Mouse (Mus musculus): ENCODE results near the gene Clip2.
A peak's percentile ranks its signal among the peaks of the same experiment; 100 is the strongest.

Clip2 gene

DNA sequence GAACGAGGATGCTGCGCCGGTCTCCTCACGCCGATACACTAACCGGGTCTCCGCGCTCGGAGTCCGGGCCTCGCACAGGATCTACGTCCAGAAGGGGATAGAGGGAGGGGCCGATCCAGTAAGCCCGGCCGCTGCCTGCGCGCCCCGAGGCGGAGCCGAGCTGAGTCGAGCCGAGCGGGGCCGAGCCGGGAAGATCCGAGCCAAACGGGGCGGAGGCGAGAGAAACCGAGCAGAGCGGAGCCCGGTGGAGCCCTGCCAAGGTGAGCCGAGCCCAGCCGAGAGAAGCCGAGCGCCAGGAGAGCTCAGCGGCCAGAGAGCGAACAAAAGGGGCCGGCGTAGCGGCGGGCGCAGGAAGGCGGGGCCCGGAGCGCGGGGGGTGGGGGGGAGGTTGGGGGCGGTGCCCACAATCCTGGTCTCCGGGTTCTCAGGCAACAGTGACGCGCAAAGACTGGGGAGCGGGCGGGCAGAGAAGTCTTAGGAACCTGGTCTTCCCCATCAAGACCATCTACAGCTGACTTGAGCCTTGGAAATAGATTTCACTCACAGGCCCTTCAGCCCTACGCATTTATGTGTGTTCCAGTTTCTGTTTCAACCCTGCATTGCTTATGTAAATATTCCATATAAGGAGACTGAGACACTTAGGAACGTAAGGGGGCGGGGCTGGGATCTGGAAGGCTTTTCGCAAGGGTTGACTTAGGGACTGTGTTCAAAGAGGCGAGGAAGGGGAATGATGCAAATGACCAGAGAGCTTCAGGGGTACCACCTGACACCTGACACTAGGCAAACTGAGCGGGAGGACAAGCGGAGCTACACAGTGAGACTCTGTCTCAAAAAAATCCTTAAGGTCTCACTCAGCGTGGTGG lies at the start of gene Clip2:
Gene Clip2 (minus strand): TSS at position 325 of the 863 bp plus-strand sequence.
- DNase-seq (ENCODE audit: low read depth, low spot score), result peak; percentile 97

DNA sequence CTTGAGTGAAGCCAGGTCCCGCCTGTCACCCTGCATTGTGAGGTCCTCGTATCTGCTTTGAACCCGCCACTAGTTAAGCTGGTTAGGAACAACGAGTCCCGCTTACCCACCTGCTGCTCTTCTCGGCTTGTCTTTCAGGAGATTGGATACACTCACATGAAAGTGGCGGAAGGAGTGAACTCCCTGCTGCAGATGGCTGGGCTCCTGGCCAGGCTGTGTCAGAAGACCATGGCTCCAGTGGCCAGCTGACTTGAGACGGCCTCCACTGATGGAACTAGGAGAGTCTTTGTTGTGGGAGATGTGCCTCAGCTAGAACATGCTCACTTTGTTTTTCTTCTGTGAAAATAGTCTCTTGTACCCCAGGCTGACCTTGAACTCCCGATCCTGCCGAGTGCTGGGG lies 45.5 kb upstream of the Clip2 start:
- DNase-seq (ENCODE audit: low read depth, low spot score), result no peak

DNA sequence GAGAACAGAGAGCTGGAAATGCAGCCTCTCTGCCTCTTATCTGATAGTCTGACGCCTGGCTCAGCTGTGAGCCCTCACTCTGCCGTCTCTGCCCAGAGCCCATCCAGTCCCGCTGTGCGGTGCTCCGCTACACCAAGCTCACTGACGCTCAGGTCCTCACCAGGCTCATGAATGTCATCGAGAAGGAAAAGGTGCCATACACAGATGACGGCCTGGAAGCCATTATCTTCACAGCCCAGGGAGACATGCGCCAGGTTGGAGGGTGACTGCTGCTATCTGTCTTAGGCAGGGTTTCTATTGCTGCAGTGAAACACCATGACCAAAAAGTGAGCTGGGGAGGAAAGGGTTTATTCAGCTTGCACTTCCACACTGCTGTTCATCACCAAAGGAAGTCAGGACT lies 40.9 kb upstream of the Clip2 start:
- no peak for DNase-seq (ENCODE audit: low read depth, low spot score)

DNA sequence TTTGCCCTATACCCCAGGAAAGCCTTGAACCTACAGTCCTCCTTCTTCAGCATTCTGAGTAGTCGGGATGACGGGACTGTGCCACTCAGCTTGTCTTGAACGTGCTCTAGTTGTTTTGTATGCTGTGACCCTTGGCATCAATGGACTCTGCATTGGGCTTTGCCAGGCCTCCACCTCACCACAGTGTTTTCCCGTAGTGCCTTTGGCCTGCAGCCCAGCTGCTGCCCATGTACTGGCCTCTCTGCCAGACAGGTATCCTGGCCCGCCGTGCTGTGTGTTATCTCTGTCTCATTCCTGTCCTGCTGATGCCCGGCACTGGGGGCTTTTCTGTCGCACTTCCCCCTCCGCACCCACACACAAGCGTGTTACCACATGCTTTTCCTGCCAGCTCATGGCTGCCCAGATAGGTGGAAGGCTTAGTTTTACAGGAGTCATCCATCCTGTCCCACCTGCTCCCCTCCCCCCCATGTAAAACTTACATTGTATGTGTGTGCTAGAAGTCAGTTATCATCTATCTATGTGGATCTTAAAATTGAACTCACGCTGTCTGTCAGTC lies 39.9 kb upstream of the Clip2 start:
- no peak for DNase-seq (ENCODE audit: low read depth, low spot score)

DNA sequence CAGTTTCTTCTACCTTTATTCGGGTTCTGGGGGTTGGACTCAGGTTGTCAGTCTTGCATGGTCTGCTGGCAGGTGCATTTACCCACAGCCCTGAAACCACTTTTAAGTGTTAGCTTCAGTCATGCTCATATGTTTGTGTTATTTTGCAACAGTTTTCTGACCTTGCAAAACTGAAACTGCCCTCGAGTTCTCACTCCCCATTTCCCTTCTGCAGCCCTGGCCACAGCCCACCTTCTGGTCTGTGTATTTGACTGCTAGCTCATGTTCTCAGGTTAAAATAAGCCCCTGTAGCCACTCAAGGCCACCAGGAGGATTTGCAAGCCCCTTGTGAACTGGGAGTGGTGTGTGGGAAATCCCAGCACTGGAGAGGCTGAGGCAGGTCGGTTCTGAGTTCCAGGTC lies 37.7 kb upstream of the Clip2 start:
- DNase-seq (ENCODE audit: low read depth, low spot score), result no peak

DNA sequence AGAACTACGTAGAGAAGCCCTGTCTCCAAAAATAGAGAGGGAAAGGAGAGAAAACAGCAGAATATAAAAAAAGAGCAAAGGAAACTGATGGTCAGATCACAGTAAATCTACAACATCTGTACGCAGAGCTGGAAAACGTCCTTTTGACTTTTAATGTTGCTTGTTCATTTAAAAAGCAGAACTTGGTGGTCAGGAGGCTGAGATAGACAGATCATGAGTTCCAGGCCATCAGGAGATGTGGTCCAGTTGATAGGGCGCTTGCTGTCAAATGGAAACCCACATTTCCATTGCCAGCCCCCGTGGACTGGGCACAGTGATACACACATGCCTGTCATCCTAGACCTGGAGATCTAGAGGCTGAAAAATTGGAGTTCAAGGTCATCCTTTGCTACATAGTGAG lies 32.6 kb upstream of the Clip2 start:
- no peak for DNase-seq (ENCODE audit: low read depth, low spot score)

DNA sequence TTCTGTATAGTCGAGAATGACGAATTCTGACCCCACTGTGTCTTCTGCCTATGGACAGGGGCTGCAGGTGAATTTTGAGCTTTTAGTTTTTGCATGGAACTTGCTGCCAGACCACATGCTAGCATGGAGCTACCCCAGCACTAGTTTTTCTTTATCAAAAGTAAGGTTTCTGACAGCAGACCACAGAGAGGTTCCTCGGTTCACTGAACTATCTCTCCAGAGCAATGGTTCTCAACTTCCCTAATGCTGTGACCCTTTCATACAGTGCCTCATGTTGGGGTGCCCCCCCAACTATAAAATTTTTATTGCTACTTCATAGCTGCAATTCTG lies 31.6 kb upstream of the Clip2 start:
- DNase-seq (ENCODE audit: low read depth, low spot score), result no peak

DNA sequence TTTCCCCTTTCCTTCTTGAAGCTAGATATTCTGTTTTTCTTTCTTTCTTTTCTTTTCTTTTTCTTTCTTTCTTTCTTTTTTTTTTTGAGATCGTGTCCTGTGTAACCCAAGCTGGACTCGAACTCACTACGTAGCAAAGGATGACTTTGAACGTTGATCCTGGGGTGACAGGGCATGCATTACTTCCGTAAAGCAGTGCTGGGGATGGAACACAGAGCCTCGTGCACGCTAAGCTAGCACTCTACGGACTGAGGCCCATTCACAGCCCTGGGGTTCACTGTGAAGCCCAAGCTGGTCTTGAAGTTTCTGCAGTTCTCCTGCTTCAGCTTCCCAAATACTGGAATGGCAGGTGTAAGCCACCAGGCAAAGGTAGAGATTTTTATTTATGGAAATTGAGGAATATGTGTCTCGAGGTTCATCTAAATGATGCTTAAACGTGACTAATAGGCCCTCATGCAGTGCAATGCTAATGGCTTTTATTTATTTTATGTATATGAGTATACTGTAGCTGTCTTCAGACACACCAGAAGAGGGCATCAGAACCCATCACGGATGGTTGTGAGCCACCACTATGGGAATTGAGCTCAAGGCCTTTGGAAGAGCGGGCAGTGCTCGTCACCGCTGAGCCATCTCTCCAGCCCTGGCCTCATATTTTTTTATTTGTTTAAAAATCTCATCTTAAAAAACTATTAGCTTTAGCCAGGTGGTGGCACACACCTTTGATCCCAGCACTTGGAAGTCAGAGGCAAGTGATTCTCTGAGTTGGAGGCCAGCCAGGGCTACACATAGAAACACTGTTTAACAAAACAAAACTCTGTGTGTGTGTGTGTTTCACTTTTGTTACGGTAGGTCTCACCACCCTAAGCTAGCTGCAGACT lies 31.0 kb upstream of the Clip2 start:
- peak; percentile 56 for DNase-seq (ENCODE audit: low read depth, low spot score)

DNA sequence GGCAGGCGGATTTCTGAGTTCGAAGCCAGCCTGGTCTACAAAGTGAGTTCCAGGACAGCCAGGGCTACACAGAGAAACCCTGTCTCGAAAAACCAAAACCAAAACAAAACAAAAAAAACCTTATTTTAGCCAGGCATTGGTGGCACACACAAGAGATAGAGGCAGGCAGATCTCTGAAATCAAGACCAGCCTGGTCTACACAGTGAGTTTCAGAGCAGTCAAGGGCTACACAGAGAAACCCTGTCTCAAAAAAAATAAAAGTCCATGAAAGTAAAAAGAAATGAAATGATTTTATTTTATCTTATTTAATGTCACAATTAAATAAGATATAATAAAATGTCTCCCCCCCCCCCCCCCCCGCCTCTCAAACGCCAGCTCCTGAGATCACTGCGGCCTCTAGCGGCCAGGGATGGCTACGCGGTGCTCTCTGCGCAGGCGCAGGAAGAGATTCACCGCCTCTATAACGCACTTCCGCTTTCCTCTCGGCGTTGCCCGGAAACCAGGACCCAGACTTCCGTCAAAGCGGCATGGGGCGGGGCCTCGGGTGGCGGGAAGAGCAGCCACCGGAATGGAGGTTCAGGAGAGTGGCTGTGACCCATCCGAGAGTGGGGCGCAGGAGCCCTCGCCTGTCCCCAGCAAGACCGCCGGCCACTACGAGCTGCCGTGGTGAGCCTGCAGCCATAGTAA lies 30.1 kb upstream of the Clip2 start:
- DNase-seq (ENCODE audit: low read depth, low spot score), result peak; percentile 98

DNA sequence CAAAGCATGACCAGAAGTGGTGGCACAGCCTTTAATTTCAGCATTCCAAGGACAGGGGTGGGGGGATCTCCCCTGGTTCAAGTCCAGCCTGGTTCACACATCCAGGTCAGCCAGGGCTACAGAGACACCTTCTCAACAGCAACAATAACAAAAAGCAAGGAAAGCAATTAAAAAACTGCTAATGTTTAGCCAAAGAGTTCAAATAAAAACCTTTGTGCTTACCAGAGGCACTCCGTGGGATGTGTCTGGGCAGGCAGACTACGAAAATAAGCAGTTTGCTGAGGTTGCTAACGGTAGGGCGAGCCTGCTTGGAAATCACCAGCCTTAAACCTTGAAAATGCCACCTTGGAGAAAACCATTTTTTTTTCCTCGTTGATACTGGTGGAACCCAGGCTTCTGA lies 28.9 kb upstream of the Clip2 start, which contains the start of gene Rfc2:
Gene Rfc2 (plus strand): TSS at position 221 of the 400 bp plus-strand sequence.
- no peak for DNase-seq (ENCODE audit: low read depth, low spot score)

DNA sequence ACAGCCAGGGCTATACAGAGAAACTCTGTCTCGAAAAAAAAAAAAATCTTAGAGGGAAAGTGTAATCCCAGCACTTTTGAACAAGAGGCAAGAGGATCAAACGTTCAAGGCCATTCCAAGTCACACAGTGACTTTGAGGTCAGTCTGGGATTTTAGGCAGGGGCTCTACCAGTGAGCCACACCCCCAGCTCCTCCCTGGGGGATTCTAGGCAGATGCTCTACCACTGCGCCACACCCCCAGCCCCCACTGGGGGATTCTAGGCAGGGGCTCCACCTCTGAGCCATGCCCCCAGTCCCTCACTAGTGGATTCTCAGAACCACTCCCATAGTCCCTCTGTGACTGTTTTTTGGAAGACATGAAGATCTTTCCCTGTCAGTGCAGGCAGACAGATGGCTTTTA lies 26.9 kb upstream of the Clip2 start:
- DNase-seq (ENCODE audit: low read depth, low spot score), result no peak

DNA sequence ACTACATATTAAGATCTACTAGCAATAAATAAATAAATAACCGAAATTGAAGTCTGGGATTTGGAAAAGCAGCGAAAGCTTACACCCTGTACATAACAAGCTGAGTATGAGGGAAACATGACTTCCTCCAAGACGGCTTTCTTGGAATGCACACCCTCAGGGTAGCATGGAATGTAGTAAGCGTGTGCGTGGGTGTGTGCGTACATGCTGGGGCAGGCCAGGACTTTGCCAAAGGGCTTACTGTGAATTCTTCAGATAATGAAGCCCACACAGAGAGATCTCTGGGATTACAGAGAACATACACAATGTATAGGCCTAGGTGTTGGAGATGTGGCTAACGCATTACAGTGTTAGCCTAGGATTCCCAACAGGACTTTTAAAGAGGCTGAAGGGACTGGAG lies 25.3 kb upstream of the Clip2 start:
- DNase-seq (ENCODE audit: low read depth, low spot score), result no peak

DNA sequence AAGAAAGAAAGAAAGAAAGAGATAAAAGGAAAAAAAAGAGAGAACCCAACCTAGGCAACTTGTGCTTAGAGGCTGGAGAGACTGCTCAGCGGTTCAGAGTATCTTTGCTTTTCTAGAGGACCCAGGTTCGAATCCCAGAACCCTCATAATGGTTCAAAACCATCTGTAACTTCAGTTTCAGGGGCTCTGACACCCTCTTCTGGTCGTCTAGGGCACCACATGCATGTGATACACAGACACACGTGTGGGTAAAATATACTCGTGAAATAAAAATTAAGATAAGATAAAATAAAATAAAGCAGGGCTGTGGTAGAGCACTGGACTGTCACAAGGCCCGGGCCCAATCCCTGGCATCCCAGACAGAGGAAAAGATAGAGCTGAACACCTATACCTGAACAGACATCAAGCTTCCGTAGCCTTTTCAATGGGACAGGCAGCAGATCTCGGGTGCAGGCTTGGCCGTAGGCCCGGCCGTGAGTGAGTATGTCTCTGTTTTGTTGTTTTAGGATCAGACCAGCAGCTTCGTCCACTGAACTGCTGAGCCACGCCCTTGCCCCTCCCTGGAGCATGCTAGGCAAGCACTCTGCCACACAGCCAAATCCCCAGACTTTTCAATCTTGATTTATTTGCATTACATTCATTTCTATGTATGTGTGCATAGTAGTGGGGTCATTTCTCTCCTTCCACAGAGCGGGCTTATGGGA lies 24.4 kb upstream of the Clip2 start:
- peak; percentile 25 for DNase-seq (ENCODE audit: low read depth, low spot score)

DNA sequence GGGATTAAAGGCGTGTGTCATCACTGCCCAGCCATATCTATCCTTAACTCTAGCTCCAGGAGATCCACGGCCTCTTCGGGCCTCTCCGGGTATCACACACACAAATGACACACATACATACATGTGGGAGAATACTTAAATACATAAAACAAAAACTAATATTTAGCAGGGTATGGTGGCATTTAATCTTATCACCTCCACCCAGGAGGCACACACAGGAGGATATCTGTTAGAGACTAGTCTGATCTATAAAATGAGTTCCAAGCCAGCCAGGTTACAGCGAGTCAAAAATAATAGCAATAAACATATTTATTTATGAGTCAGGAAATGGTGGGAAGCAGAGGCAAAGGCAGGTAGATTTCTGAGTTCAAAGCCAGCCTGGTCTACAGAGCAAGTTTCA lies 23.6 kb upstream of the Clip2 start:
- DNase-seq (ENCODE audit: low read depth, low spot score), result no peak

DNA sequence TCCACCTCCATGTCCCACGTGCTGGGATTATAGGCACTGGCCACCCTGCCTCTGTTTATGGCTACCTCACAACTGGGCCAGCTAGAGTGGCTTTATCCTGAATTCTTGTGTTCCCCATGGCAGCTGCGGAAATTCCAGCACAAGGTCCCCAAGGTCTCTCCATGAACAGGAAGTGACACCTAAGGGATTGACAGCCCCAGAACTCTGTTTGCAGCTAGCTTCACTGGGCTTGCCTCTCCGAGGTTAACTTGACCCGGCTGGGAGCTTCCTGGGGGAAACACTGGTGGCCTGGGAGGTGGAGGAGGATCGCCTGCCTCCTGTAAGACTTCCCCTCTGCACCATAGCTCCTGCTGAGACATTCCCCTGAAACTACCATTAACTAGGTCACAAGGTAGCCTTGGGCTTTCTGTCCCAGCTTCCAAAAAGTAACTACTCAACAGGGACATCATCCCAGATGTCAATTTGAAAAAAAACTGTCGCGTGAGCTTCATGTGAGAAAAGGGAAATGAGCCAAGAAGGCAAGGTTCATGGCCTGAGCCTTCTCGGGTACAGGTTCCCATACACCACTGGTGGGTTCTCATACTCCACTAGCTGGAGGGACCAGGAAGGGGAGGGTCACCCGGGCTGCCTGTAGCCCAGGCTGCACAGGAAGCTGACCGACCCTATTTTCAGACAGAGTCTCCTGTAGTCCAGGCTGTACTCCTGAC lies 20.4 kb upstream of the Clip2 start:
- DNase-seq (ENCODE audit: low read depth, low spot score), result no peak

DNA sequence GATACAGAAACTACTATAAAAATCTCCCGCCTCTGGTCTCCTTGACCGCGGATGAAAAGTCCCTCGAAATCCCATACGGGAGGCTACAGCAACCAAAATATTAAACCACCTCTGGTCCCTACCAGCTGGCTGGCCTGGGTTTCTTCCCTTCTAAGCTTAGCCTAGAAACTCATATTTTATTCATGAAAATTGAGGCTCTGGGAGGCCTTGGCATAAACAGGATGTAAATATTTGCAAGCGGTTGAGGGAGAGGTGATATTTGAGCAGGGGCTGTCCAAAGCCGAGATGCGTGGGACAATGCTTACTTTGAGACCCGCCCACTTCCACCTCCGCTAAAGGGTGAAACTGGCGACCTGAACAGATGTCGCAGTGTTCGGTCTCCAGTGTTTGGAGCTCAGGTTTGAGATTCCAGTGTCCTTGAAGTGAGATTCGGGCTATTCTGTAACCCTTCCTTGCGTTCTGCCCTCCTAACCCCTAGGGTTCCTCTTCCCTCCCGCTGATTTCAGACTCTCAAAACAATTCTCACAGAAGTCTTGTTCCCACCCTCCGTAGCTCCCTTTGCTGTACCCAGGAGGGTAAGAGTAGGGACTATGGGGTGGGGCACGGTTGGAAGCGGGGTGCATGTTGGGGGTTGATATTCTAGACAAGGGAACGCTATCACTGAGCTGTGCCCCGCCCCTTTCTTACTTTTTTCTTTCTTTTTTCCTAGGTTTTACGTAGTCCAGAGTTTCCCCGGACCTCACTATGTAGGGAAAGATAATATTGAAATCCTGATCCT lies 19.7 kb upstream of the Clip2 start:
- peak; percentile 61 for DNase-seq (ENCODE audit: low read depth, low spot score)

DNA sequence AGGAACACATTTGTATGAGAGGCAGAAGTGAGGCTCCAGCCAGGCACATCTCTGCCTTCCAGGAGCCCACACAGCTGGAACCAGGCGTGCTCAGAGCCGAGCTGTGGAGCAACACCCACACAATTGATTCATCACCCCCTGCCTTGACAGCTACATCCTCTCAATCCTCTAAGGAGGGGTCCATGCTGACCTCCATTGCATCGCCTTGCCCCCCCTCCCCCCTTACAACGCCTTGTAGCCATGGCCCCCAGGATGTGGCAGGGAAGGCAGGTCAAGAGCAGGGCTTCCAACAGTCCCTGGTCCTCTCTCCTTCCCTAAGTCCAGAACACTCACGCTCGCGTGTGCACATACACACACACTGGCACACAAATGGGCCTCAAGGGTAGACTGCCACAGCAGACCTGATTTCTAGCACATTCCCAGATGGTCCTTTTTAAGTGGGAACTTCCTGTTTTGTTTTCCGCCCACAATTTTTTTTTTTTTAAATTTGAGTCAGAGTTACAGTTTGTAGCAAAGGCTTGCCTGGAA lies 16.8 kb upstream of the Clip2 start:
- peak; percentile 91 for DNase-seq (ENCODE audit: low read depth, low spot score)

DNA sequence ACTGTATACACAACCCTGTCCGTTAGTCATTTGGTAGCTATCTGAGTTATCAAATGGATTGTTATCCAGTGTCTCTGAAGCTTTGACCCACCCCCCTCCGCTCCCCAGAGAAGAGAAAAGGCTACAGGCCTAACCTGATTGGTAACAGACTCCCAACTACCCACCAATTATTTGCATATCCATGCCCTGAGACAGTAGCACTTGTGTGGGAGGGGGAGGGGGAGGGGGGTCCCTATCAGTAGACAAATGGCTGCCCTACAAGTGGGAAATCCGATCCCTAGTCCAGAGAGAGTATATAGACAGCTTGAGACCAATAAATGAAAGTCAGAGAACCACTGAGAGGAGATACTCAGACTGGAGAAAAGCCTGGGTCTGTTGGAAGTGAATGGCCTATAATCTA lies 15.8 kb upstream of the Clip2 start:
- DNase-seq (ENCODE audit: low read depth, low spot score), result no peak

DNA sequence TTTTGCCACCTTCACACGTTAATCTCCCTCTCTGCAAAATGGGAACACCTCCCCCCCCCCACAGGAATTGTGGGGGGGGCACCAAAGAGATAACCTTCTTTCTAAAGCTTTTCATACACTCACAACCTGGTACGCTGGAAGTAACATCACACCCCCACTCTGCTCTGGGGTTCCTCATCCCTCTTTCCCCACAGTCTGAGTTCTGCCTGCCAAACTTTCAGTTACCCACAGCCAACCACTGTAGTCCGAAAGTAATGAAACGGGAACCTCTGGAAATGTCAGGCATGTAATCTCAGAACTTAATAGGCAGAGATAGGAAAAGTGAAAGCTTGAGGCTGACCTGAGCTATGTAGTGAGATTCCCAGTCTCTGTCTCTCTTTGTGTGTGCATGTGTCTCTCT lies 15.2 kb upstream of the Clip2 start:
- DNase-seq (ENCODE audit: low read depth, low spot score), result no peak

DNA sequence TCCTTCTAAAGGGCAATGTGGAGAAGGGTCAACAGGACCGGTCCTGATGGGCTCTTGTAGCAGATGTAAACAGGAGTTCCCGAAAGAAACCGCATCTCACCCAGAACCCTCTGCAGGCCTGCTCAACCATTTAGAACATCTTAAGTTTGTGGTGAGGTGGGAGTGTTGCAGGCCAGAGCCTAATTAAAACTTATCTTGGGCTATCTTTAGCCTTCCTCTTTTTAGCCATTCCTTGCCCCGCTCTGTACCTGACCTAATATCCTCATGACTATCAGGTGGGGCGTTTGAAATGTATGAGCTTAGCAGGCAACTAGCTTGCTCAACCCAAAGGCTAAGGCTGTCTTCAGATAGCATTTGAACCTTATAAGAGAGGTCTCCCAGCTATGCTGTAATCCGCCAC lies 13.5 kb upstream of the Clip2 start:
- no peak for DNase-seq (ENCODE audit: low read depth, low spot score)
